Mouse (Mus musculus): ENCODE results near the gene Rpgrip1l. TPM values are rescaled to one million over a fixed set of nuclear protein-coding genes. Genes with fewer than 3 reads are reported as not detected.

The Rpgrip1l gene
- polyA plus RNA-seq, 1 experiment from 2014 or later: 16.5 TPM

DNA sequence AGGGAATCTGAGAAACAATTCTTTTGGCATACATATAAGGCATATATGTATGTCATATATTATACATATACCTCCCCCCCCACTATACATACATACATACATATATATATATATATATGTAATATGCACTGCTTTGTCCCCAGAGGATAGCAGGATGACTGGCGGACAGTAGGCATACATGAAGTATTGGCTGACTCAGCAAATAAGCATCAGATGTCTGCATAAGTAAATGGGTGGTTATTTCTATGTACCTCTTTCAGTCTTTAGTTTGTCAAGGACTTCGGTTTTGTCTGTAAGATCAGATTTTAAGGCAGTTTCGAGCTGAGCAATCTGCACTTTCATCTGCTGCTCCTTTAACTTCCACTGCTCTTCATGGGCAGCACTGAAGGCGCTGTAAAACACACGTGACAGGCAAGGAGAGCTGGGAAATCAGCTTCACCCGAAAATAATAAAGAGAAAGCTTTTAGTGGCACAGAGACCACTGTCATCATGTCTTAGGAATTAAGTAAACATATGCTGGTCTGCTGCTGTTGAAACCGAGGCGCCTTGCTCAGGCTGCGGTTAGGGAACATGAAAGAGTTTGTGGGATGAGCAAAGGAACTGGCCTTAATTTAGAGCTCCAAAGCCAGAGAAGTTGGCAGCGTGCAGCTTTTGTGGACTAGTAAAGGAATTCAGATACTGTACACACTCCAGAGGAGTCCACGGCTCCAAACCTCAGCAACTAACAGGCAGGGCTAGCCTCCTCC is 32.4 kb downstream of the Rpgrip1l start:
- DNase-seq (ENCODE audit: low spot score) (no peak), ATAC-seq (replicated peaks; ENCODE audit: insufficient number of reproducible peaks, low FRiP score, low TSS enrichment, low read depth) (no peak)
- Histone ChIP-seq H3K9me3 (replicated peaks; ENCODE audit: control insufficient read depth, low read length) (peaks cover 3% of the 10 kb centered on the region; the same call in 1 of the 2 replicates), H3K27ac (replicated peaks; ENCODE audit: low read depth, low read length) (no peak overlapping the region), H3K27me3 (ENCODE audit: control insufficient read depth, insufficient read depth, low read length) (no peaks in the 10 kb centered on the region), H3K4me2 (ENCODE audit: low read depth, low read length) (no peak overlapping the region), H3K9ac (replicated peaks; ENCODE audit: low read length) (no peak overlapping the region), H3K36me3 (replicated peaks; ENCODE audit: control insufficient read depth, insufficient read depth, low read depth, low read length) (no peaks in the 10 kb centered on the region), H3K4me3 (ENCODE audit: low read depth, low read length) (no peak overlapping the region), H3K4me1 (ENCODE audit: control insufficient read depth, insufficient read depth, low read length) (no peaks in the 10 kb centered on the region)
- WGBS: 78% methylated on average over 11 of the region's 11 CpGs

DNA sequence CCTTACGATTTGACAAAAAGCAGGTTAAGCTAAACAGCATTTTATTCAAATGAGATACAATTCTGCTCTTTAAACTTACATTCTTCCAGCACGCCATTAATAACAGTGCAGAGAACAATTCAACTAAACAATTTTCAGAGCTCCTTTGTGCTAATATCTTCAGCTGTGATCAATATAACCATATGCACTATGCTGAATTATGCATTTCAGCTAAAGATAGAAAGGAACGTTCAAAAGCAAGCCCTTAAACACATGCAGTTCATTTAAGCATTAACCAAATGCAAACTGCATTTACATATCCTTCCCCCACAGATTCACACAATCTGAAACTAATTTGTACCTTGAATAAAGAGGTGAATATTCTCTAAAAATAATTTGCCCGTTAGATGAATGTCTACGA is 35.0 kb downstream of the Rpgrip1l start:
- ATAC-seq (replicated peaks; ENCODE audit: insufficient number of reproducible peaks, low FRiP score, low TSS enrichment, low read depth) (no peak), DNase-seq (ENCODE audit: low spot score) (no peak)
- Histone ChIP-seq H3K9me3 (replicated peaks; ENCODE audit: control insufficient read depth, low read length) (peaks cover 3% of the 10 kb centered on the region; the same call in 1 of the 2 replicates), H3K9ac (replicated peaks; ENCODE audit: low read length) (no peak overlapping the region), H3K4me2 (ENCODE audit: low read depth, low read length) (no peak overlapping the region), H3K27ac (replicated peaks; ENCODE audit: low read depth, low read length) (no peak overlapping the region), H3K36me3 (replicated peaks; ENCODE audit: control insufficient read depth, insufficient read depth, low read depth, low read length) (no peaks in the 10 kb centered on the region), H3K27me3 (ENCODE audit: control insufficient read depth, insufficient read depth, low read length) (no peaks in the 10 kb centered on the region), H3K4me1 (ENCODE audit: control insufficient read depth, insufficient read depth, low read length) (no peaks in the 10 kb centered on the region), H3K4me3 (ENCODE audit: low read depth, low read length) (no peak overlapping the region)
- 77% methylated on average over 5 of the region's 5 CpGs for WGBS

DNA sequence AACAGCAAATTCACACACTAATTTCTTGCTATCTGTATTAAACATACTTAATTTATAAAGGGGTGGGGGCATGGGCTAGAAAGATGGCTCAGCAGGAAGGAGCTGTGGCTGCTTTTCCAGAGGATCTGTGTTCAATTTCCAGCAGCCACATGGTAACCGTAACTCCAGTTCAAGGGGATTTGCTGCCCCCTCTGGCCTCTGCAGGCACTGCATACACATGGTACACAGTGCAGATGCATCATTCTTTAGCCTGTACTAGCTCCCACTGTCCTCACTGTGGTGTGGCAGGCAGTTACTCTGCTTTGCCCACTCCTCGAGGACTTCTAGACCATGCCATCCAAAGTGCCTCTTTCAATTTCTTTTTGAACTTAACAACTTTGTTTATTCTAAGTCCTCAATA is 36.7 kb downstream of the Rpgrip1l start:
- H3K27me3 ChIP-seq (ENCODE audit: control insufficient read depth, insufficient read depth, low read length): no peaks in the 10 kb centered on the region
- H3K4me2 ChIP-seq (ENCODE audit: low read depth, low read length): no peak overlapping the region
- no peak overlapping the region for H3K27ac ChIP-seq (replicated peaks; ENCODE audit: low read depth, low read length)
- no peaks in the 10 kb centered on the region for H3K36me3 ChIP-seq (replicated peaks; ENCODE audit: control insufficient read depth, insufficient read depth, low read depth, low read length)
- H3K9ac ChIP-seq (replicated peaks; ENCODE audit: low read length): no peak overlapping the region
- no peaks in the 10 kb centered on the region for H3K4me1 ChIP-seq (ENCODE audit: control insufficient read depth, insufficient read depth, low read length)
- H3K9me3 ChIP-seq (replicated peaks; ENCODE audit: control insufficient read depth, low read length): peaks cover 3% of the 10 kb centered on the region; the same call in 1 of the 2 replicates
- ATAC-seq (replicated peaks; ENCODE audit: insufficient number of reproducible peaks, low FRiP score, low TSS enrichment, low read depth) (no peak), DNase-seq (ENCODE audit: low spot score) (no peak)
- no peak overlapping the region for H3K4me3 ChIP-seq (ENCODE audit: low read depth, low read length)
- 95% methylated on average over 2 of the region's 2 CpGs for WGBS

DNA sequence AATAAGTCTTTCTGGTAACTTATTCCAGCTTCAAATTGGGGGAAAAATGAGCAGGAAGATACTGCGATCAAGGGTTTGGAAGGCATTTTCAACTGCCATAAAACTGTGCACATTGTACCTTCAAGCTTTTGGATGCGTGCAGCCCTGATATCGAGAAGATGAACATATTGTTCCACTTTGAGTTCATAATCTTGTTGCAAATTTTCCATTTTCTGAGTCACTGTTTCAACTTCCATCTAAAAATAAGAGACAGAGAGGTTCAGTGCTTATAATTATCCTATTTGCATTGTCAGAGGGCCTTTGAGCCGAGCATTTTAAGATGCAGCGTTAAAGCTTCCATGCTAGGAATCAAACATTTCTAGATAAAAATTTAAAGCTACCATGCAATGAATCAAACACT is 39.6 kb downstream of the Rpgrip1l start:
- peaks cover 3% of the 10 kb centered on the region; the same call in 1 of the 2 replicates for H3K9me3 ChIP-seq (replicated peaks; ENCODE audit: control insufficient read depth, low read length)
- ATAC-seq (replicated peaks; ENCODE audit: insufficient number of reproducible peaks, low FRiP score, low TSS enrichment, low read depth) (no peak), DNase-seq (ENCODE audit: low spot score) (no peak)
- no peak overlapping the region for H3K27ac ChIP-seq (replicated peaks; ENCODE audit: low read depth, low read length)
- H3K36me3 ChIP-seq (replicated peaks; ENCODE audit: control insufficient read depth, insufficient read depth, low read depth, low read length): no peaks in the 10 kb centered on the region
- no peak overlapping the region for H3K4me2 ChIP-seq (ENCODE audit: low read depth, low read length)
- no peak overlapping the region for H3K4me3 ChIP-seq (ENCODE audit: low read depth, low read length)
- no peaks in the 10 kb centered on the region for H3K4me1 ChIP-seq (ENCODE audit: control insufficient read depth, insufficient read depth, low read length)
- 85% methylated on average over 5 of the region's 5 CpGs for WGBS
- H3K27me3 ChIP-seq (ENCODE audit: control insufficient read depth, insufficient read depth, low read length): no peaks in the 10 kb centered on the region
- no peak overlapping the region for H3K9ac ChIP-seq (replicated peaks; ENCODE audit: low read length)

DNA sequence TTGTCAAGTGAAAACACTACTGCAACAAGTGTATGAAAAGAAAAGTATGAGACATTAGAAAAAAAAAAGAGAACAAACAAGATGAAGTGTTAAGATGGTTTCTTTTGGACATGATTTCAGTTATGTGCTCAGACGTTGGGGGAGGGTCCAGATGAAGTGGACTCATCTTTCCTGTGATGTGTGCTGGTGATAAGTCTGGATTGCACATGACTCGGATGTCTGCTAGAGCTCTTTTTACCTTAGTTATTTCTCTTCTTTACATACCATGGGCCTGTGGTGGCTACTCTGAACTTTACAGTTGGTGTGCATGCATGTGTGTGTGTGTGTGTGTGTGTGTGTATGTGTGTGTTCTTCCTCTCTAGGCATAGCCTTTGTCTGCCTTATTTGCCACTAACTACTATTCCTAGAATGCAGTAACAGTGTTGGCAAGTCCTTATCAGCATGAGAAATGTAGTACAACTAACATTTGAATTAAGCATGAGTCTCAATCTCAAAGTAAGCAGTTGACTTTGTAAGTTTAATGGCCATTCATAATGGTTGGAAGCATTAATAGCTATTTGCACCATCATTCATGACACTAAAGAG is 43.6 kb downstream of the Rpgrip1l start:
- DNase-seq (ENCODE audit: low spot score) (no peak), ATAC-seq (replicated peaks; ENCODE audit: insufficient number of reproducible peaks, low FRiP score, low TSS enrichment, low read depth) (no peak)
- no peaks in the 10 kb centered on the region for H3K9me3 ChIP-seq (replicated peaks; ENCODE audit: control insufficient read depth, low read length)
- no peaks in the 10 kb centered on the region for H3K36me3 ChIP-seq (replicated peaks; ENCODE audit: control insufficient read depth, insufficient read depth, low read depth, low read length)
- H3K4me2 ChIP-seq (ENCODE audit: low read depth, low read length): no peak overlapping the region
- H3K27ac ChIP-seq (replicated peaks; ENCODE audit: low read depth, low read length): no peak overlapping the region
- H3K4me3 ChIP-seq (ENCODE audit: low read depth, low read length): no peak overlapping the region
- H3K27me3 ChIP-seq (ENCODE audit: control insufficient read depth, insufficient read depth, low read length): no peaks in the 10 kb centered on the region
- 74% methylated on average over 2 of the region's 2 CpGs for WGBS
- no peaks in the 10 kb centered on the region for H3K4me1 ChIP-seq (ENCODE audit: control insufficient read depth, insufficient read depth, low read length)
- no peak overlapping the region for H3K9ac ChIP-seq (replicated peaks; ENCODE audit: low read length)

DNA sequence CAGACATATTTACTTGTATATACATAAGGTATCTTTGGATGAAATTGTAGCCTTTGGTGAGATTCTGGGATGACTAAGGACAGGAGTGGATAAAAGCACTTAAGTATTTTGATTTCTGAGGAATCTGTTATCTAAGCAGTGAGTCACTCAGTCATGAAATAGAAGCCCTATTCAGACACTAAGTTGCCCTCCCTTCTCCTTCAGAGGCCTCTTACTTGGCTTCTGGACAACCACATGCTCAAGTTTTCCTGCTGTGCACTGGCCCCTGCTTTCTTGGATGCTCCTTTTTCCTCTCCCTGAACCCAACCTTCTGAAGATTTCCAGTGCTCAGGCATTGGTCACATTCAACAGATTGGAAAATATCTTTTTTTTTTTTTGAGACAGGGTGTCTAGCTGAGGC is 48.5 kb downstream of the Rpgrip1l start:
- no peak overlapping the region for H3K4me3 ChIP-seq (ENCODE audit: low read depth, low read length)
- H3K27me3 ChIP-seq (ENCODE audit: control insufficient read depth, insufficient read depth, low read length): no peaks in the 10 kb centered on the region
- H3K4me2 ChIP-seq (ENCODE audit: low read depth, low read length): no peak overlapping the region
- H3K27ac ChIP-seq (replicated peaks; ENCODE audit: low read depth, low read length): no peak overlapping the region
- no peaks in the 10 kb centered on the region for H3K4me1 ChIP-seq (ENCODE audit: control insufficient read depth, insufficient read depth, low read length)
- DNase-seq (ENCODE audit: low spot score) (no peak), ATAC-seq (replicated peaks; ENCODE audit: insufficient number of reproducible peaks, low FRiP score, low TSS enrichment, low read depth) (no peak)
- H3K36me3 ChIP-seq (replicated peaks; ENCODE audit: control insufficient read depth, insufficient read depth, low read depth, low read length): no peaks in the 10 kb centered on the region
- no peaks in the 10 kb centered on the region for H3K9me3 ChIP-seq (replicated peaks; ENCODE audit: control insufficient read depth, low read length)
- no peak overlapping the region for H3K9ac ChIP-seq (replicated peaks; ENCODE audit: low read length)

DNA sequence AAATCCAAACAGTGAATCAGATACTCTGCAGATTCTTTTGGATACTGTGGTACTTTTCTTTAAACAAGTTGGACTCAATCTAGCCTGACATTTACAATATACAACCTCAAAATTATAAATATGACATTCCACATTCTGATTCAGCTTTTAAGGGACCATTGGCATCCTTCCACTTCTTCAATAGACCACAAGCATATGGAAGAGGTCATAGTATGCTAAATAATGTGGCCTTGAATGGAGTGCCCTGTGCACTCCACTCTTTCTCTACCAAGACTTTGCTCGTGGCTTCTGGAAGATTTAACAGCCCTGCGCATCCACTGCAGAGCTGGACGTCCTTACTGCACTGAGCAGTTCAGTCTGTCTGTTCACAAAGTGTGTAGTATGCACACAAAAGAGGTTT is 49.1 kb downstream of the Rpgrip1l start:
- no peak for ATAC-seq (replicated peaks; ENCODE audit: insufficient number of reproducible peaks, low FRiP score, low TSS enrichment, low read depth)
- Histone ChIP-seq H3K4me3 (ENCODE audit: low read depth, low read length) (no peak overlapping the region), H3K4me1 (ENCODE audit: control insufficient read depth, insufficient read depth, low read length) (no peaks in the 10 kb centered on the region), H3K9ac (replicated peaks; ENCODE audit: low read length) (no peak overlapping the region), H3K9me3 (replicated peaks; ENCODE audit: control insufficient read depth, low read length) (no peaks in the 10 kb centered on the region), H3K27me3 (ENCODE audit: control insufficient read depth, insufficient read depth, low read length) (no peaks in the 10 kb centered on the region), H3K27ac (replicated peaks; ENCODE audit: low read depth, low read length) (no peak overlapping the region), H3K36me3 (replicated peaks; ENCODE audit: control insufficient read depth, insufficient read depth, low read depth, low read length) (no peaks in the 10 kb centered on the region), H3K4me2 (ENCODE audit: low read depth, low read length) (no peak overlapping the region)
- DNase-seq (ENCODE audit: low spot score): no peak
- WGBS: 78% methylated on average over 3 of the region's 3 CpGs

DNA sequence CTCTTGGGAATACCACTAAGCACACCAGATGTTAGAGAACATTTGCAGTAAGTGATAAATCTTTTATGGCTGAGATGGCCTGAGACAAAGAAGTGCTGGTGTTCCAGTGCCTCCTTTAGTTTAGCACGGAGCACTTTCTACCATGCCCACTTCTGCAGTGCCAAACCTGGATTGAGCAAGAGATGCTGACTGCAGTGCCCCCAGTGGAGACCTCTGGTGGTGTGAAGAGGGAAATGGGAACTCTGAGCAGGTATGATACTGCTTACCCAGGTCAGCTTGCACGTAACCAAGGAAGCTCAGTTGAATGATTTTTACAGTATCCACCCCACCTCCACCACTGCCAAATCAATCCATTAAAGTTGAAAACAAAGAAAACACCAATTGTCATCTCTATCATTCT is 51.5 kb downstream of the Rpgrip1l start:
- Histone ChIP-seq H3K4me2 (ENCODE audit: low read depth, low read length) (no peak overlapping the region), H3K9me3 (replicated peaks; ENCODE audit: control insufficient read depth, low read length) (no peaks in the 10 kb centered on the region), H3K9ac (replicated peaks; ENCODE audit: low read length) (no peak overlapping the region), H3K4me1 (ENCODE audit: control insufficient read depth, insufficient read depth, low read length) (no peaks in the 10 kb centered on the region), H3K27me3 (ENCODE audit: control insufficient read depth, insufficient read depth, low read length) (no peaks in the 10 kb centered on the region), H3K36me3 (replicated peaks; ENCODE audit: control insufficient read depth, insufficient read depth, low read depth, low read length) (no peaks in the 10 kb centered on the region), H3K4me3 (ENCODE audit: low read depth, low read length) (no peak overlapping the region), H3K27ac (replicated peaks; ENCODE audit: low read depth, low read length) (no peak overlapping the region)
- DNase-seq (ENCODE audit: low spot score): no peak
- 82% methylated on average over 2 of the region's 2 CpGs for WGBS
- no peak for ATAC-seq (replicated peaks; ENCODE audit: insufficient number of reproducible peaks, low FRiP score, low TSS enrichment, low read depth)

Measured in embryonic facial prominence, embryonic 11.5 days (tissue).